Mouse (Mus musculus): ENCODE measurements around the gene Mrpl24. TPM values are rescaled to one million over a fixed set of nuclear protein-coding genes. Genes with fewer than 3 reads are reported as not detected.

Gene Mrpl24
- polyA plus RNA-seq, 1 experiment from 2014 or later: 75.0 TPM

Other genes with a start within 250 kb of the Mrpl24 start
- gene Lrrc71, start 170.9 kb upstream of the Mrpl24 start, polyA plus RNA-seq (2016; fragmentation: Nextera tagmentation; extraction: Ambion mirVana): 0.31 and 0.43 TPM in 2 replicates
- 0.28 and 0.29 TPM in 2 replicates for gene Ntrk1, start 124.3 kb upstream of the Mrpl24 start, polyA plus RNA-seq (2016; fragmentation: Nextera tagmentation; extraction: Ambion mirVana)
- 0.05 and 0.16 TPM in 2 replicates for gene Insrr, start 122.6 kb upstream of the Mrpl24 start, polyA plus RNA-seq (2016; fragmentation: Nextera tagmentation; extraction: Ambion mirVana)
- gene Pear1, start 95.2 kb upstream of the Mrpl24 start, polyA plus RNA-seq (2016; fragmentation: Nextera tagmentation; extraction: Ambion mirVana): 13.8 and 17.7 TPM in 2 replicates
- gene Sh2d2a, start 72.8 kb upstream of the Mrpl24 start, polyA plus RNA-seq (2016; fragmentation: Nextera tagmentation; extraction: Ambion mirVana): 0.13 TPM in 1 of 2 replicates, not detected in the other
- 17.5 and 20.5 TPM in 2 replicates for gene Prcc, start 33.9 kb upstream of the Mrpl24 start, polyA plus RNA-seq (2016; fragmentation: Nextera tagmentation; extraction: Ambion mirVana)
- gene Hdgf, start 13.2 kb upstream of the Mrpl24 start, polyA plus RNA-seq (2016; fragmentation: Nextera tagmentation; extraction: Ambion mirVana): 272 and 313 TPM in 2 replicates
- 84.8 and 86.0 TPM in 2 replicates for gene Isg20l2, start 10.8 kb downstream of the Mrpl24 start, polyA plus RNA-seq (2016; fragmentation: Nextera tagmentation; extraction: Ambion mirVana)
- 21.1 and 21.7 TPM in 2 replicates for gene Rrnad1, start 11.2 kb downstream of the Mrpl24 start, polyA plus RNA-seq (2016; fragmentation: Nextera tagmentation; extraction: Ambion mirVana)
- gene Crabp2, start 29.2 kb downstream of the Mrpl24 start, polyA plus RNA-seq (2016; fragmentation: Nextera tagmentation; extraction: Ambion mirVana): 944 and 1,066 TPM in 2 replicates
- gene Nes, start 51.6 kb downstream of the Mrpl24 start, polyA plus RNA-seq (2016; fragmentation: Nextera tagmentation; extraction: Ambion mirVana): 13.5 and 14.6 TPM in 2 replicates
- not detected in 2 replicates for gene Bcan, start 80.7 kb downstream of the Mrpl24 start, polyA plus RNA-seq (2016; fragmentation: Nextera tagmentation; extraction: Ambion mirVana)
- 0.06 TPM in 1 of 2 replicates, not detected in the other for gene Hapln2, start 108.1 kb downstream of the Mrpl24 start, polyA plus RNA-seq (2016; fragmentation: Nextera tagmentation; extraction: Ambion mirVana)
- 42.4 and 53.4 TPM in 2 replicates for gene Gpatch4, start 123.6 kb downstream of the Mrpl24 start, polyA plus RNA-seq (2016; fragmentation: Nextera tagmentation; extraction: Ambion mirVana)
- gene Naxe, start 139.0 kb downstream of the Mrpl24 start, polyA plus RNA-seq (2016; fragmentation: Nextera tagmentation; extraction: Ambion mirVana): 132 and 148 TPM in 2 replicates
- not detected in 2 replicates for gene Ttc24, start 158.8 kb downstream of the Mrpl24 start, polyA plus RNA-seq (2016; fragmentation: Nextera tagmentation; extraction: Ambion mirVana)
- 23.1 and 26.7 TPM in 2 replicates for gene Iqgap3, start 162.5 kb downstream of the Mrpl24 start, polyA plus RNA-seq (2016; fragmentation: Nextera tagmentation; extraction: Ambion mirVana)
- 12.3 and 14.0 TPM in 2 replicates for gene Mef2d, start 222.9 kb downstream of the Mrpl24 start, polyA plus RNA-seq (2016; fragmentation: Nextera tagmentation; extraction: Ambion mirVana)

Data from limb, embryonic 10.5 days (tissue).